Mouse (Mus musculus): ENCODE results near the gene Sertad3.
"Not testable (repeated sequence)": the region's sequence is repeated elsewhere in the genome, so short reads cannot be mapped to it uniquely, and the experiment has no call there.

The Sertad3 gene

DNA sequence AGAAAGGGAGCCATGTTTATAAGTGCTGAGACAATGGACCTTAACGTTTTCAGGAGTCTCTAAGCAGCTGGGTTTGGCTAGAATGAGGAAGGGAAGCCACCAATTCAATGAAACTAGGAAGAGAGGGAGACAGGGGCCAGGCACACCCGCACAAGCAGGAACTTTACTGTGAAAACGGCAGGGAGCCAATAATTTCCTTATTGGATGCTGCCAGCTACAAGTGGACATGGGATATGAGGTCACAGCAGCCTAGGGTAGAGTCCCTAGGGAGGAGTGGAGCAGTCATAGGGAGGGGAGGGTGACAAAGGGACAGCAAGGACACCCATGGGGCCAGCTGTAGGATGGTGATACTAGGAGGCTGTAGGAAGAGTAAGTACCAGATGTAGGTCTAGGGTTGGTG, 19.5 kb downstream of the Sertad3 start:
- DNase-seq (ENCODE audit: low spot score) = no peak

DNA sequence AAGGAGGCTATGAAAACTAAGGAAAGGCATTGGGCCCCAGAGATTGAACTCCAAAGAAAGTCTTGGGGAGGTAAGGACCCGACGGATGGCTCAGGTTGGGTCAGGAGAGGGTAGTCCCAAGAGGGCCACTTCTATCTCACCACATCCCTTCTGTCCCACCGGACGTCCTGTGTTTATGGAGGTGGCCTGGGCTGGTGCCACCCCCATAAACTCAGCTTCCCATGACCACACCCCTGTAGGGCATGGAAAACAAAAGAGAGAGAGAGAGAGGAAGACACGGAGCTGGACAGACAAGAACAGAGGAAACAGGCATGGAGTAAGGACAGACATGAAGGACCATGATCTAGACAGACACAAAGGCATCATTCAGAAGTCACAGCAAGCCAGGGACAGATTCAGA, 19.9 kb downstream of the Sertad3 start:
- DNase-seq (ENCODE audit: low spot score) = no peak

DNA sequence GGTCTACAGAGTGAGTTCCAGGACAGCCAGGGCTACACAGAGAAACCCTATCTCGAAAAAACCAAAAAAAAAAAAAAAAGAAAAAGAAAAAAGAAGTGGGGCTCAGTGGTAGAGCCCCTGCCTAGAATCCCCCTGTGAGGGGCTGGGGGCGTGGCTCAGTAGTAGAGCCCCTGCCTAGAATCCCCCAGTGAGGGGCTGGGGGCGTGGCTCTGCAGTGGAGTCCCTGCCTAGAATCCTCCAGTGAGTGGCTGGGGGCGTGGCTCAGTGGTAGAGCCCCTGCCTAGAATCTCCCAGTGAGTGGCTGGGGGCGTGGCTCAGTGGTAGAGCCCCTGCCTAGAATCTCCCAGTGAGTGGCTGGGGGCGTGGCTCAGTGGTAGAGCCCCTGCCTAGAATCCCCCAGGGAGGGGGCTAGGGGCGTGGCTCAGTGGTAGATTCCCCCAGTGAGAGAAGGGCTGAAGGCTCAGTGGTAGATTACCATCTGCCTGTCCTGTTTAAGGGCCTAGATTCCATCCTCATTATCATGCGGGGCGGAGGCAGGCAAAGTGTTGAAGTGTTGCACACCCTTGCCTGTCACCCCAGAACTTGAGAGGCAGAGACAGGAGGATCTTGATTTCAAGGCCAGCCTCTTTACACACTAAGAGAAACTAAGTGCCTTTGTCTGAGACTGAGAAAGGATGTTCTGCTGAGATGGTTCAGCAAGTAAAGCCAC, 21.2 kb downstream of the Sertad3 start:
- not testable (repeated sequence) for DNase-seq (ENCODE audit: low spot score)

DNA sequence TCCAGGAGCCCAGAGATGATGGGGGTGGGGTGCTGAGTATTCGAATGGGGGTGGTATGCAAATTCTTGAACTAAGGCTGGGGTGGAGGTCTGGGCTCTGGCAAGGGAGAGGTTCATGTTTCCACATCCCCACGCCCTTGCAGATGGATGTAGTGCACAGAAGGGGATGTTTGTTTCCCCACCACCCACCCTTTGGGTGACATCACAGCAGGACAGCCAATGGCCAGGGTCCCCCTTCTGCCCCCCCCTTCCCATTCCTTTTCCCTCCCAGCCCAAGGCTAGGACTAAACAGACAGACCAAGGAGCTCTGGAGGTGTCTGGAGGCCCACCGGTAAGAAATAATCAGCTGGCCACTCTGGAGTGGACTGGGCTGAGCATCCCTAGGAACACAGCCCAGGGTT, 25.5 kb downstream of the Sertad3 start, which contains the start of gene Prx:
Gene Prx (plus strand): TSS at position 289 of the 400 bp plus-strand sequence.
- DNase-seq (ENCODE audit: low spot score) = no peak

DNA sequence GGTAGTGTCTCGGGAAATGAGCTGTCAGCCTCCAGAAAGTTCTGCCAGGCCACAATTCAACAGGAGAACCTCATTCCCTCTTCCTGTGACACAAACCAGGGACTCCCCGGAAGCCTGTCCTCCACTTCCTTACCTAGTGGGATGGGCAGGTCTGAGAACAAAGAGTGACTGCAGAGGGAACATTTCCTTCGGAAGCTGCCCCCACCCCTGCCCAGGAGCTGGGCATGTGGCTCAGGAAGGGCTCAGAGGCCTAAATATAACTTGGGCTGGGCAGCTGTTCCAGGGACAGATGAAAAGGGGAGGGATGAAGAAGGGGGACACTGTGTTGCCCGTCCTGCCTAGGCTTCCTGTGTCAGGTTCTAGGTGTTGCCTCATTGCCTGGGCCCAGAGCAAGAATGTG, 28.1 kb downstream of the Sertad3 start:
- no peak for DNase-seq (ENCODE audit: low spot score)

DNA sequence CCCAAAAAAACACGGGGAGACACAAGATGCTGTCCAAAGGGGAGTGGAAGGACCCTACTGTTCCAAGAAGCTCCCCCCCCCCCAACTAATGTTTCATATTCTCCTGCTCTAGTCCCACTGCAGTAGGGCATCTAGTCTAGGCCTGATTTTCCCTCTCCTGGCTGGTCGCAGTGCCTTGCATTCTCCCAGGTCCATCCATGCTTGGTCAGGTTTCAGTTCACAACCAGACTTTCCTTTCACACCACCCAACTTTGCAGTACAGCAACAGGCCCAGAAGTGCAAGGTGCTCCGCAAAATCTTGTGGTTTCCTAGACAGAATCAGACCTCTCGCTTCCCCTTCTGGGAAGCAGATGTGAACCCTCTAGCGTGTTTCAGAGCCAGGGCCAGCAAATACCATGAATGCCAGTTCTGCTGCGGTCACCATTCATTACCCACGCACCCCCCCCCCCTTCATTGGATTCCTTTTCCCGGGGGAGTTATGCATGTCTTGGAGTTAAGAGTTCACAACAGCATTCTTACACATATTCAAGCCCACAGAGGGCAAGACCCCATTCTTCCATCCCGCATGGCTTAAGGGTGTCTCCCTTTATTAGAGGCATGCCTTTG, 33.3 kb downstream of the Sertad3 start:
- DNase-seq (ENCODE audit: low spot score) = no peak

DNA sequence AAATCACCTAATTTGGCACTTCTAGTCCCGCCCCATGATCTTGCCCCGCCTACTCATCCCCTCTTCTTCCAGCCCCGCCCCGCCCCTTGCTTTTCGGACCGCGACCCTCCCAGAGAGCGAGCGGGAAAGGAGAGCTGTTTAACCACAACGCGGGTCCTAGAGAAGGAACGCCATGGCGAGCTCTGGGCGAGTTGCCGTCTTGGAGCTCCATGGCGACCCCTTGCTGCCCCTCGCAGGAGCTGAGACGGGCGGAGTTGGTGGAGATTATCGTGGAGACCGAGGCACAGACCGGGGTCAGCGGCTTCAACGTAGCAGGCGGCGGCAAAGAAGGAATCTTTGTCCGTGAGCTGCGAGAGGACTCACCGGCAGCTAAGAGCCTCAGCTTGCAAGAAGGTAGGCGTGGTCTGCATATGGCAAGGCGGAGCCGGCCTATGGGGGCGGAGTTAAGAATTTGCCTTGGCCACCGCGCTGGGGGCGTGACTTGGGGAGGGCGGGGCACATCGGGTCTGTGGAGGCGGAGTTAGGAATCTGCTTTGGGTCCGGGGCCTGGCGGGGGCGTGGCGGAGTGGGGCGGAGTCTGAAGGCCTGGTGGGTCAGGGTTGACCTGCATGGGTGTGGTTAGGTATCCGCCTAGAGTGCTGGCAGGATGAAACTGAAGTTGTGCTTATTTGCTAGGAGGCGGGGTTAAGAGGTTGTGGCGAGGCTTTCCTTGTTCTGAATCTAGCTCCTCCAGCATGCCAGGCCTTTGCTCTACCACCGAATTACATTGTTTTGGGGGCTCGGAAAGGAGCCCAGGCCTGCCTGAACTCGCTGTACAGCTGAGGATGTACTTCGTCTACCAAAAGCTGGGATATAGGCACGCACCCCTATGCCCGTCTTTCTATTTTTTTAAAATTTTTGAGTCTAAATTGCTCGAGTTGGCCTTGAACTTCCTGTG, 34.4 kb downstream of the Sertad3 start:
- DNase-seq (ENCODE audit: low spot score) = peak; percentile 90

DNA sequence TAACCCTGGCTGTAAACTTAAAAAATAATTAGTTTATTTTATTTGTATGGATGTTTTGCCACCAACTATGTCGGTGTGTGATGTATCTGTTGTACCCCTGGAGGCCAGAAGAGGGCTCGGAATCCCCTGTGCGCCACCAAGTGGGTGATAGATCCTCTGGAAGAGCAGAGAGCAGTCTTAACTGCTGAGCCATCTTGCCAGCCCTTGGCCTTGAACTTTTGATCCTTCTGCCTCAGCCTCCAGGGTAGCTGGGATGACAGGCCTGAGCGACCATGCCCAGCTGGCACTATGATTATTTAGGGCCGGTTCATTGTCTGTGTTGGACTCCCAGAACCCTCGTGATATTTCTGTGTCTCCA, 35.1 kb downstream of the Sertad3 start:
- no peak for DNase-seq (ENCODE audit: low spot score)

DNA sequence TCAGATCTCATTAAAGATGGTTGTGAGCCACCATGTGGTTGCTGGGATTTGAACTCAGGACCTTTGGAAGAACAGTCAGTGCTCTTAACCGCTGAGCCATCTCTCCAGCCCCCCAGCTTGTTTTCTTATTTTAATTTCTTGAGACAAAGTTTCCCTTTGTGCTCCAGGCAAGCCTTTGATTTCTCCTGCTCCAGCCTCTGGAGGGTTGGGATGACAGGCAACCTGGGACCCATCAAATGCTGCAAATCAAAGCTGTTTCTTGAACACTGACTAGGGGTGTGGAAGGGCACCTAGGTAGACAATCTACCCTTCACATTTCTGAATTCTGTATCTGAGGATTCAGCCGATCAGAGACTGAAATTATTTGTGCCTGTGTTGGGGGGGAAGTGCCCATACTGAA, 37.2 kb downstream of the Sertad3 start:
- no peak for DNase-seq (ENCODE audit: low spot score)

DNA sequence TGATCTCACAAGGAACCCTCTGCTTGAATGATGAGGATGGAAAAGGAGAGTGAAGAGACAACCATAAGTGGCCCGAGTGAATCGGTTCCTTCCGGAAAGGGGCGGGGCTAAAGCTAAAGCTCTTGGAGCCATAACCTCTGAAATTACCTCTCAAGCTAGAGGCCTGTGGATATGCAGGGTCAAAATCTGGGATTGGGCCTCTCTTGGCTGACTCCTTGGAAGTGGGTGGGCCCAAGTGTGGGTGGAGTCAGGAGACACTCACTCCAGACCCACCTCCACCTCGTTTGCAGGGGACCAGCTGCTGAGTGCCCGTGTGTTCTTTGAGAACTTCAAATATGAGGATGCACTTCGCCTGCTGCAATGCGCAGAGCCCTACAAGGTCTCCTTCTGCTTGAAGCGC, 41.4 kb downstream of the Sertad3 start:
- DNase-seq (ENCODE audit: low spot score) = no peak

DNA sequence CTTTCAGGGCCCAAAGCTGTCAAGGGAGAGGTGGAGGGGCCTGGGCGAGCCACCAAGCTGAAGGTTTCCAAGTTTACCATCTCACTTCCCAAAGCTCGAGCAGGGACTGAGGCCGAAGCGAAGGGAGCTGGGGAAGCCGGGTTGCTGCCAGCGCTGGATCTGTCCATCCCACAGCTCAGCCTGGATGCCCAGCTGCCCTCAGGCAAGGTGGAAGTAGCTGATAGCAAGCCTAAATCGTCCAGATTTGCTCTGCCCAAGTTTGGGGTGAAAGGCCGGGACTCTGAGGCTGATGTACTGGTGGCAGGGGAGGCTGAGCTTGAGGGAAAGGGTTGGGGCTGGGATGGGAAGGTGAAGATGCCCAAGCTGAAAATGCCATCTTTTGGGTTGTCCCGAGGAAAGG, 44.7 kb downstream of the Sertad3 start:
- no peak for DNase-seq (ENCODE audit: low spot score)

DNA sequence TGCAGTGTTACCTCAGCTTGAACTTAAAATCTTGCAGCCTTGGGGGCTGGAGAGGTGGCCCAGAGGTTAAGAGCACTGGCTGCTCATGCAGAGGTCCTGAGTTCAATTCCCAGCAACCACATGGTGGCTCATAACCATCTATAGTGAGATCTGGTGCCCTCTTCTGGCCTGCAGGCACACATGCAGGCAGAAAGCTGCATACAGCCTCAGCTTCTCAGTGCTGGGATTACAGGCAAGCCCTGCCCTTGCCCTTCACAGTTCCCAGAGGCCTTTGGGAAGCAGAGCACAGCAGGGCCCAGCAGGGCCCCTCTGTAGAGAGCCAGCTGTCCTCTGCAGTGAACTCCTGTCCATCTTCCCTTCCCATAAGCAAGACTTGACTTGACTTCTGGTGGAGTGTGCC, 46.5 kb downstream of the Sertad3 start:
- no peak for DNase-seq (ENCODE audit: low spot score)

DNA sequence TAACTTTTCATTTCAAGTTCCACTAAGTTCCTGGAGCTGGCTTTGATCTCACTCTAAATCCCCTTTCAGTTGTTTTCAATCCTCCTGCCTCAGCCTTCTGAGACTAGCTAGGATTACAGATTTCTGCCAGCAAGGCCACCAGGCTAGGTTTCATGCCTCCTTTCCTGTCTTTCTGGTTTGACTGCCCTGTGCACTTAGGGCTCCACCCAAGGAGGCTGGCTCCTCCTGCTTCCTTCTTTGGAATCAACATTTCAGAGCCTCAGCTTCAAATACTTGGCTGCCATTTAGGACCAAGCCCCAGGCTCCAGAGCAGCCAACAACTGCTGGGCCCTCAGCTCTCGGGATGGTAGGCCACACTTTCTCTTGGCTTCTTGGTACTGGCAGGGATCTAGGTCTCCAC, 47.0 kb downstream of the Sertad3 start:
- DNase-seq (ENCODE audit: low spot score) = no peak

DNA sequence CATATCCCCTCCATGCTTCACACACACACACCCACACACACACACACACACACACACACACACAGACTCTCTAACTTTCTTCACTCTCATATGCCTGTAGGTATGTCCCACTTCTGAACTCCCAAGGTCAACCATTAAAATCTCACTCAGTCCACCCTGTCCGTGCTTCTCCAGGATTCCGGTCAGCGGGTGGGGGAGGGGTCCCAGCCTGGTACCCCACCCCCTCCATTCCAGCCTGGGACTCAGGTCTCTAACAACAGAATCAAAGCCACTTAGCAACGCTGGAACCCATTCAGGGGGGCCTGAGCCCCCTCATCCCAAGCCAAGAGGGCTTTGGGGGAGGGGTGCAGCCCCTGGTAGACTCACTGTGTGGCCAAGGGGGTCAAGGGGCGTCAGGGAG, 49.4 kb downstream of the Sertad3 start, which contains the start of gene Hipk4:
Gene Hipk4 (plus strand): TSS at position 301 of the 400 bp plus-strand sequence.
- DNase-seq (ENCODE audit: low spot score) = no peak

DNA sequence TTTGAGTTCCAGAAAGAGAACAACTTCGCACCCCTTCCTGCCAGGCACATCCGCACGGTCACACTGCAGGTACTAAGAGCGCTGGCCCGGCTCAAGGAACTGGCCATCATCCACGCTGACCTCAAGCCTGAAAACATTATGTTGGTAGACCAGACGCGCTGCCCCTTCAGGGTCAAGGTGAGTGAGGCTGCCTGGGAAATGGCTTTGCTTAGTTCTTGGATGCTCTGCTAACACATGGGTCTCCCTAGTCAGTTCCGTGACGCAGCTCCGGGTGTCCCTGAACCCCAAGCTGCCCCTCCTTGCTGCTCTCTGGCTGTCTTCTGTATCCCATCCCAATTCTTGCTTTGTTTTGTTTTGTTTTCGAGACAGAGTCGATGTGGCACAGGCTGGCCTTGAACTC, 50.2 kb downstream of the Sertad3 start:
- DNase-seq (ENCODE audit: low spot score) = no peak

DNA sequence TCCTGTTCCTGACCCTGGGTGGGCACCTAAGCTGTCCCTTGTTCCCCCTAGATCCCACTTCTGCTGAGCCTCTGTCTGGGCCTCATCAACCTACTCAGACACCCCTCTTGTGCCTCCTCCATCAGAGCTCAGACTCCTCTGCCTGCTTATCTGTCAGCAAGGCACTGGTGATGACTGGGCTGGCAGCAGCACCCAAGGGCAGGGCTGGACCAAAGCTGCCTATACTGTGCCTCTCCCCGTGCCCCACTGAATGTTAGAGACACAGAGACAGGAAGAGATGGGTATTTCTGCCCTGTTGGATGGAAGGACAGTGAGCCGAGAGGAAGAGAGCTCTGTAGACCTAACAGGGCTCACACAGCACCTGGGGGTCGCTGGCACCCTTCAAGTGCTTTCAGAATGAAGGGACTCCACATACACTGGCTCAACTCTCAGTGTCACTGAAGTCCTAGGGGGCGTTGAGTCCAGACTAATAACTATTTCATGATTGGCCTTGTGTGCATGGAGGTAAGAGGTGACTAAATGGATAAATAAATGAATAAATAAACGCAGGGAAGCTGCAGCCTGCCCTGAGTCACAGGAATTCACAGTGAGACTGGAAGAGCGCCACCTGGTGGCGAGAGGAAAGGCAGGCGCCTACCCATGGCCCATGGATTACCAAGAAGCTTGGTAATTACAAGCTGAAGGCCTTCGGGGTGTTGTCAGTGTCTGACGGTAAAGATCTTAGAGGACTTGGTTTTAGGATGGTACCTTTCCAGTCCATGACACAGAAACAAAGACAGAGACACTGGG, 52.7 kb downstream of the Sertad3 start:
- peak; percentile 71 for DNase-seq (ENCODE audit: low spot score)
